Mouse (Mus musculus) spleen, adult 2 months (tissue): Measurements from ENCODE around the gene Fam3c. TPM values are rescaled to one million over a fixed set of nuclear protein-coding genes. Genes with fewer than 3 reads are reported as not detected.

ENCODE experiments used
- DNase-seq, 2 experiments: peaks; one replicate each; pipeline versions ENCODE4 v3.0.0 to v3.0.0-alpha.2; 2012 to 2021; ENCODE audit warnings: low spot score in 2 of 2, low read depth in 1 of 2
- H3K27ac ChIP-seq: fragments of 200-500 bp; 2 replicates; pipeline ENCODE4 v1.5.1; 2012; ENCODE audit warnings: low read length, inconsistent platforms; ENCODE audit not compliant: insufficient read depth
- H3K27me3 ChIP-seq: fragments of 200-500 bp; 2 replicates; pipeline ENCODE4 v1.6.1; 2012; ENCODE audit warnings: mild to moderate bottlenecking, moderate library complexity, low read length, inconsistent platforms; ENCODE audit not compliant: control insufficient read depth, insufficient read depth
- H3K36me3 ChIP-seq: fragments of 200-500 bp; 2 replicates; pipeline ENCODE4 v1.6.1; 2012; ENCODE audit warnings: mild to moderate bottlenecking, low read length, inconsistent platforms; ENCODE audit not compliant: control insufficient read depth, insufficient read depth
- H3K4me1 ChIP-seq: fragments of 200-500 bp; 2 replicates; pipeline ENCODE4 v1.6.1; 2011; ENCODE audit warnings: inconsistent platforms; ENCODE audit not compliant: control insufficient read depth, insufficient read depth, insufficient read length
- H3K4me3 ChIP-seq: fragments of 200-500 bp; 2 replicates; pipeline ENCODE4 v1.5.1; 2011; ENCODE audit warnings: mild to moderate bottlenecking, inconsistent platforms; ENCODE audit not compliant: insufficient read depth, insufficient read length; ENCODE audit errors: extremely low read depth
- CTCF ChIP-seq: fragments of 200-500 bp; IDR thresholded peaks from 2 replicates; pipeline ENCODE4 v1.5.1; 2011; ENCODE audit warnings: mild to moderate bottlenecking, inconsistent platforms; ENCODE audit not compliant: insufficient read depth, insufficient read length, insufficient replicate concordance; ENCODE audit errors: extremely low read depth
- POLR2A ChIP-seq: fragments of 200-500 bp; IDR thresholded peaks from 2 replicates; pipeline ENCODE4 v1.6.1; 2011; ENCODE audit warnings: low read depth, low read length, inconsistent platforms
- WGBS: fragments of 180-500 bp; shearing (Covaris S2); methylation state at CpG from one replicate; pipeline ENCODE4 v1.1.7; 2018; 5-methylcytosine and 5-hydroxymethylcytosine counted together
- polyA plus RNA-seq: library from polyadenylated mRNA; depleted of rRNA; stranded (reverse); fragments of >200 nt; gene quantifications from 2 replicates; pipeline ENCODE4 v1.2.3, GENCODE M21; 2012

Gene Fam3c
- polyA plus RNA-seq, 1 experiment, result 3.9 TPM

- H3K27ac ChIP-seq, result no peak overlapping the region
- TF ChIP-seq CTCF (no peak), POLR2A (no peak)
- 73% methylated on average over 2 of the region's 2 CpGs for WGBS
- no peaks in the 10 kb centered on the region for H3K27me3 ChIP-seq
- H3K4me1 ChIP-seq, result no peaks in the 10 kb centered on the region
- no peak overlapping the region for H3K4me3 ChIP-seq
- no peak for DNase-seq
- H3K36me3 ChIP-seq, result no peaks in the 10 kb centered on the region
Measured at GRCm38 (mm10) chr6:22366977-22367376, 10.9 kb upstream of the Fam3c start.

- TF ChIP-seq CTCF (no peak), POLR2A (no peak)
- Histone ChIP-seq H3K27ac (no peak overlapping the region), H3K4me3 (no peak overlapping the region), H3K27me3 (no peaks in the 10 kb centered on the region), H3K36me3 (no peaks in the 10 kb centered on the region), H3K4me1 (peaks cover 7% of the 10 kb centered on the region; the same call in 1 of the 2 replicates)
- WGBS, result 70% methylated on average over 3 of the region's 3 CpGs
- no peak for DNase-seq
Measured at GRCm38 (mm10) chr6:22363590-22363989, 7.5 kb upstream of the Fam3c start.

GRCm38 (mm10) chr6:22361941-22362340 is 5.9 kb upstream of the Fam3c start:
- H3K4me3 ChIP-seq, result no peak overlapping the region
- peaks cover 7% of the 10 kb centered on the region; the same call in 1 of the 2 replicates for H3K4me1 ChIP-seq
- no peak overlapping the region for H3K27ac ChIP-seq
- no peak for DNase-seq
- no peaks in the 10 kb centered on the region for H3K27me3 ChIP-seq
- TF ChIP-seq CTCF (no peak), POLR2A (no peak)
- H3K36me3 ChIP-seq, result no peaks in the 10 kb centered on the region
- 78% methylated on average over 3 of the region's 3 CpGs for WGBS

GRCm38 (mm10) chr6:22359019-22359418 is 3.0 kb upstream of the Fam3c start:
- peaks cover 7% of the 10 kb centered on the region; the same call in 1 of the 2 replicates for H3K4me1 ChIP-seq
- peak in 1 of 2 experiments; percentile 17 for DNase-seq
- no peak overlapping the region for H3K4me3 ChIP-seq
- H3K27ac ChIP-seq, result peak overlapping the region; percentile 3; the same call in 1 of the 2 replicates
- TF ChIP-seq CTCF (no peak), POLR2A (no peak)
- H3K36me3 ChIP-seq, result no peaks in the 10 kb centered on the region
- H3K27me3 ChIP-seq, result no peaks in the 10 kb centered on the region
- WGBS, result 0% methylated on average over 1 of the region's 1 CpGs

- TF ChIP-seq CTCF (no peak), POLR2A (no peak)
- Histone ChIP-seq H3K27me3 (no peaks in the 10 kb centered on the region), H3K4me3 (no peak overlapping the region), H3K27ac (no peak overlapping the region), H3K4me1 (peaks cover 7% of the 10 kb centered on the region; the same call in 1 of the 2 replicates), H3K36me3 (no peaks in the 10 kb centered on the region)
- DNase-seq, result no peak
- 97% methylated on average over 4 of the region's 4 CpGs for WGBS
Measured at GRCm38 (mm10) chr6:22357351-22357750, 1.3 kb upstream of the Fam3c start.

- Histone ChIP-seq H3K4me3 (peak overlapping the region; percentile 74), H3K4me1 (peaks cover 12% of the 10 kb centered on the region; the same call in 1 of the 2 replicates), H3K36me3 (no peaks in the 10 kb centered on the region), H3K27me3 (no peaks in the 10 kb centered on the region), H3K27ac (peak overlapping the region; percentile 92)
- 1% methylated on average over 58 of the region's 62 CpGs for WGBS
- no peak for DNase-seq
- TF ChIP-seq POLR2A, result peak; percentile 65
- no peak for TF ChIP-seq CTCF
Measured at GRCm38 (mm10) chr6:22355396-22356085, 502 bp downstream of the Fam3c start.

- Histone ChIP-seq H3K27ac (no peak overlapping the region; the same call in 1 of the 2 replicates), H3K4me3 (peak overlapping the region; percentile 74), H3K36me3 (no peaks in the 10 kb centered on the region), H3K4me1 (peaks cover 17% of the 10 kb centered on the region; the same call in 1 of the 2 replicates), H3K27me3 (no peaks in the 10 kb centered on the region)
- no peak for DNase-seq
- TF ChIP-seq CTCF (no peak), POLR2A (no peak)
- 70% methylated on average over 7 of the region's 7 CpGs for WGBS
Measured at GRCm38 (mm10) chr6:22354675-22355074, 1.4 kb downstream of the Fam3c start.
